Mouse (Mus musculus) midbrain, embryonic 13.5 days (tissue): ENCODE measurements around the gene Rhebl1. TPM values are rescaled to one million over a fixed set of nuclear protein-coding genes. Genes with fewer than 3 reads are reported as not detected.
A peak's percentile ranks its signal among the peaks of the same experiment; 100 is the strongest.
"Not testable (repeated sequence)": the region's sequence is repeated elsewhere in the genome, so short reads cannot be mapped to it uniquely, and the experiment has no call there.

ENCODE experiments used
- ATAC-seq: fragments of 200-750 bp; cut with Nextera tagmentation; 2 replicates; pipeline ENCODE4 v1.8.0; 2017; ENCODE audit warnings: mild to moderate bottlenecking, moderate TSS enrichment, moderate library complexity
- H3K27ac ChIP-seq: fragments of 300-500 bp; sonication (generic); 2 replicates; pipeline ENCODE4 v1.5.1; 2015; ENCODE audit warnings: inconsistent platforms, mild to moderate bottlenecking, moderate library complexity
- H3K27me3 ChIP-seq: fragments of 300-500 bp; sonication (generic); 2 replicates; pipeline ENCODE4 v1.6.1; 2015; ENCODE audit warnings: mild to moderate bottlenecking, inconsistent platforms
- H3K36me3 ChIP-seq: fragments of 300-500 bp; sonication (generic); 2 replicates; pipeline ENCODE4 v1.6.1; 2015; ENCODE audit warnings: mild to moderate bottlenecking, inconsistent platforms
- H3K4me1 ChIP-seq: fragments of 300-500 bp; sonication (generic); replicated peaks from 2 replicates; pipeline ENCODE4 v1.6.1; 2015; ENCODE audit warnings: inconsistent platforms
- H3K4me2 ChIP-seq: fragments of 300-500 bp; sonication (generic); replicated peaks from 2 replicates; pipeline ENCODE4 v1.6.1; 2015; ENCODE audit warnings: moderate library complexity, mild to moderate bottlenecking, inconsistent platforms
- H3K4me3 ChIP-seq: fragments of 300-500 bp; sonication (generic); replicated peaks from 2 replicates; pipeline ENCODE4 v1.5.1; 2015; ENCODE audit warnings: mild to moderate bottlenecking, inconsistent platforms
- H3K9ac ChIP-seq: fragments of 300-500 bp; sonication (generic); replicated peaks from 2 replicates; pipeline ENCODE4 v1.6.1; 2015; ENCODE audit warnings: mild to moderate bottlenecking, inconsistent platforms
- H3K9me3 ChIP-seq: fragments of 300-500 bp; sonication (generic); 2 replicates; pipeline ENCODE4 v1.6.1; 2016; ENCODE audit warnings: mild to moderate bottlenecking, inconsistent platforms
- WGBS: fragments of 180-500 bp; shearing (Covaris S2); methylation state at CpG from one replicate; pipeline ENCODE4 v1.1.7; 2015; 5-methylcytosine and 5-hydroxymethylcytosine counted together
- polyA plus RNA-seq: library from polyadenylated mRNA; unstranded; fragments of >200 nt; fragmentation: Nextera tagmentation; extraction: Ambion mirVana; gene quantifications from 2 replicates; pipeline ENCODE4 v1.2.1, GENCODE M21; 2015

Gene Rhebl1
- polyA plus RNA-seq, 1 experiment from 2014 or later: 33.9 TPM

DNA sequence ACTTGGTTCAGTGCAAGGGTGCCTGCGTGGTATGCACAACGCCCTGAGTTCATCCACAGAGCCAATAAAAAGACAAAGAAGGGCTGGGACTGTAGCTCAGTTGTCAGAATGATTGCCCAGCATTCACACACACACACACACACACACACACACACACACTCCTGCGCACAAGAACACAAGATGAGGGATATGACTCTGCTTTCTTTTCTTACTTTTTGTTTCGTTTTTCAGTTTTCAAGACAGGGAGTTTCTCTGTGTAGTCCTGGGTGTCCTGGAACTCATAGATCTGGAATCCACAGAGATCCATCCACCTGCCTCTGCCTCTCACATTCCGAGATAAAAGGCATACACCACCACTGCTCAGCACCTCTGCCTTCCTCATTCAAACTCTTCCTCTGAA lies 33.2 kb upstream of the Rhebl1 start:
- no peak overlapping the region for H3K9ac ChIP-seq
- peaks cover 8% of the 10 kb centered on the region for H3K36me3 ChIP-seq
- H3K27ac ChIP-seq: no peak overlapping the region
- 84% methylated on average over 5 of the region's 5 CpGs for WGBS
- H3K9me3 ChIP-seq: no peaks in the 10 kb centered on the region
- ATAC-seq: no peak
- peaks cover 13% of the 10 kb centered on the region for H3K4me1 ChIP-seq
- H3K4me2 ChIP-seq: no peak overlapping the region
- H3K4me3 ChIP-seq: no peak overlapping the region
- no peaks in the 10 kb centered on the region for H3K27me3 ChIP-seq

DNA sequence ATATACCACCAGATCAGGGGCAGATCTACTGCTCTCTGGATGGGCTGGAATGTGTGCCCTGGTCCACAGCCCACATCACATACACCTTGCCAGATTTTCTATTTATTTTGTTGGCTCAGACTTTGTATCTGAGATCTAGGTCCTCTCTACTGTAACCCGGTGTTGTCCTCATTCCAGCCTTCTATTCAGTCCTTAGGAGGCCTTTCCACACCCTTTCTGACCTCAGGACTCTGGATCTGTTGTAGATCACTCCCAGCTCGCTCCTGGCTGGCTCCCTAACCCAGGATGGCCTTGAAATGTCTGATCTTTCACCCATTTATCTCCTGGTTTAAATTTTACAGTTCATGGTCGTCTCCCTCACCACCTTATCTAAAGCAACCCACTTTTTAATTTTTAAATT lies 30.3 kb upstream of the Rhebl1 start:
- Histone ChIP-seq H3K27ac (no peak overlapping the region), H3K4me3 (no peak overlapping the region), H3K36me3 (peaks cover 7% of the 10 kb centered on the region; the same call in 1 of the 2 replicates), H3K9ac (no peak overlapping the region), H3K4me1 (peaks cover 6% of the 10 kb centered on the region), H3K4me2 (no peak overlapping the region), H3K27me3 (no peaks in the 10 kb centered on the region), H3K9me3 (no peaks in the 10 kb centered on the region)
- 82% methylated on average over 3 of the region's 3 CpGs for WGBS
- ATAC-seq: no peak

DNA sequence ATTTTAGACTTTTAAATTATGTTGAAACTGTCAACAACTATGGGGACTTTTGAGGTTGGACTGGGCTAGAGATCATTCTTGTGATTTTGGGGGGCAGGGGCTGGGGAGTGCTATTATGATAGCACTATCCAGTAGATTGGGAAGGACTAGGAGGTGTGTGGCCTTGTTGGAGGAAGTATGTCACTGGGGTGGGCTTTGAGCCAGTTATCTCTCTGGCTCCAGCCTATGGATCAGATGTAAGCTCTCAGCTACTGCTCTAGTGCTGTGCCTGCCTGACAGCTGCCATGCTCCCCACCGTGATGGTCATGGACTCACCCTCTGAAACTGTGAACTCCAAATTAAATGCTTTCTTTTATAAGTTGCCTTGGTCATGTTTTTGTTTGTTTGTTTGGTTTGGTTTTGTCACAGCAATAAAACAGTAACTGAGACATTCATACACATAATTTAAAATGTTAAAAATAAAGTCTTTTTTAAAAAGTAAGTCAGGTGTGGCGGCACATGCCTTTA lies 28.7 kb upstream of the Rhebl1 start:
- no peak overlapping the region for H3K4me3 ChIP-seq

DNA sequence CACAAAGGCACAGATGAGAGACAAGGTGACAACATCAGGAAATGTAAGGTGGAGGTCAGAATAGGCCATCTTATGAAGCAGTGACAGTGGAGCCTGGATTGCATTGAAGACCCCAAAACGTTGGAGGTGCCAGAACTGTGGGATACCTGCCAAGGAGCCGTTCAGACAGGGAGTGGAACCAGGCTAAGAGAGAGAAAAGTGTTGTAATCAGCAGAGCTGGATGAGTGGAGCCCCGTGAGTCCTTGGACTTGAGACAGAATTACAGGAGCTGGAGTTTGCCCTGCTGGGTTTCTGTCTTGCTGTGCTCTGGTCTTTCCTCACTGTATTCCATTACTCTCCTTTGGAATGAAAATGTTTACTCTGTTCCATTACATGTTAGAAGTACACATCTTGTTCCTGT lies 28.2 kb upstream of the Rhebl1 start:
- H3K9me3 ChIP-seq: no peaks in the 10 kb centered on the region
- no peak overlapping the region for H3K27ac ChIP-seq
- no peak overlapping the region for H3K9ac ChIP-seq
- peaks cover 7% of the 10 kb centered on the region; the same call in 1 of the 2 replicates for H3K36me3 ChIP-seq
- no peak overlapping the region for H3K4me3 ChIP-seq
- H3K4me1 ChIP-seq: peaks cover 11% of the 10 kb centered on the region
- 71% methylated on average over 3 of the region's 3 CpGs for WGBS
- no peaks in the 10 kb centered on the region for H3K27me3 ChIP-seq
- no peak overlapping the region for H3K4me2 ChIP-seq
- no peak for ATAC-seq

More for the DNA sequence above, 28.7 kb upstream of the Rhebl1 start:
- H3K36me3 ChIP-seq: peaks cover 7% of the 10 kb centered on the region; the same call in 1 of the 2 replicates
- H3K4me1 ChIP-seq: peaks cover 11% of the 10 kb centered on the region
- H3K9me3 ChIP-seq: no peaks in the 10 kb centered on the region
- no peak for ATAC-seq
- 93% methylated on average over 2 of the region's 2 CpGs for WGBS
- H3K9ac ChIP-seq: no peak overlapping the region
- no peak overlapping the region for H3K4me2 ChIP-seq
- no peak overlapping the region for H3K27ac ChIP-seq
- no peaks in the 10 kb centered on the region for H3K27me3 ChIP-seq

DNA sequence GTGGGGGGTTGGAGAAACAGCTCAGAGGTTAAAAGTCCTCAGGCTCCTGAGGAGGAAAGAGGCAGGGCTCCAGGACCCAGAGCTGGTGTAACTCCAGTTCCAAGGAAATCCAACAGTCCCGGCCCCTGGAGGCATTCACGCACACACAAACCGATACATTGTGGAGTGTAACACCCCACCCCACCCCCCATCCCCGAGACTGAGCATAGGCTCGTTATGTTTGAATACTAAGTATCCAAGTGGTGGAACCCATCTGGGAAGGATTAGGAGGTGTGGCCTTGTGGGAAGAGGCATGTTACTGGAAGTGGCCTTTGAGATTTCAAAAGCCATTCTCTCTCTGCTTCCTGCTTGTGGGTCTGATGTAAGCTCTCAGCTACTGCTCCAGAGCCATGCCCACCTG lies 27.2 kb upstream of the Rhebl1 start:
- 79% methylated on average over 5 of the region's 5 CpGs for WGBS
- no peaks in the 10 kb centered on the region for H3K9me3 ChIP-seq
- no peak overlapping the region for H3K4me3 ChIP-seq

DNA sequence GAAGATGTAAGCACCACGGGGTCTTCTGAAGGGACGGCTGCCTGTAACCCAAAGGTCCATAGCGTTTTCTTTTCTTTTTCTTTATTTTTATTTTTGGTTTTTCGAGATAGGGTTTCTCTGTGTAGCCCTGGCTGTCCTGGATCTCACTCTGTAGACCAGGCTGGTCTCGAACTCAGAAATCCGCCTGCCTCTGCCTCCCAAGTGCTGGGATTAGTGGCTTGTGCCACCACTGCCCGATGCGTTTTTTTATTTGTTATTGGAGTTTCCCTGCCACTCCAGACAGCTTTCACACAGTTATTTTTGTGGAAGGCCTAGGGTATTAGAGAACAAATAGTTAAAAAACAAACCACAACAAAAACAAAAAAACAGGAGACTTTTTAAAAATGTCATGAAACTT lies 24.2 kb upstream of the Rhebl1 start:
- Histone ChIP-seq H3K9ac (peak overlapping the region; percentile 57), H3K4me2 (peak overlapping the region; percentile 72), H3K4me3 (peak overlapping the region; percentile 88), H3K36me3 (peaks cover 18% of the 10 kb centered on the region), H3K4me1 (peaks cover 33% of the 10 kb centered on the region), H3K27ac (peak overlapping the region; percentile 97)
- not testable (repeated sequence) for H3K27me3 ChIP-seq, ATAC-seq, H3K9me3 ChIP-seq
- 31% methylated on average over 8 of the region's 8 CpGs for WGBS

More for the DNA sequence above, 27.2 kb upstream of the Rhebl1 start:
- no peak for ATAC-seq
- H3K4me1 ChIP-seq: peaks cover 15% of the 10 kb centered on the region
- H3K4me2 ChIP-seq: no peak overlapping the region
- H3K27ac ChIP-seq: no peak overlapping the region
- peaks cover 7% of the 10 kb centered on the region; the same call in 1 of the 2 replicates for H3K36me3 ChIP-seq
- no peaks in the 10 kb centered on the region for H3K27me3 ChIP-seq
- H3K9ac ChIP-seq: no peak overlapping the region

DNA sequence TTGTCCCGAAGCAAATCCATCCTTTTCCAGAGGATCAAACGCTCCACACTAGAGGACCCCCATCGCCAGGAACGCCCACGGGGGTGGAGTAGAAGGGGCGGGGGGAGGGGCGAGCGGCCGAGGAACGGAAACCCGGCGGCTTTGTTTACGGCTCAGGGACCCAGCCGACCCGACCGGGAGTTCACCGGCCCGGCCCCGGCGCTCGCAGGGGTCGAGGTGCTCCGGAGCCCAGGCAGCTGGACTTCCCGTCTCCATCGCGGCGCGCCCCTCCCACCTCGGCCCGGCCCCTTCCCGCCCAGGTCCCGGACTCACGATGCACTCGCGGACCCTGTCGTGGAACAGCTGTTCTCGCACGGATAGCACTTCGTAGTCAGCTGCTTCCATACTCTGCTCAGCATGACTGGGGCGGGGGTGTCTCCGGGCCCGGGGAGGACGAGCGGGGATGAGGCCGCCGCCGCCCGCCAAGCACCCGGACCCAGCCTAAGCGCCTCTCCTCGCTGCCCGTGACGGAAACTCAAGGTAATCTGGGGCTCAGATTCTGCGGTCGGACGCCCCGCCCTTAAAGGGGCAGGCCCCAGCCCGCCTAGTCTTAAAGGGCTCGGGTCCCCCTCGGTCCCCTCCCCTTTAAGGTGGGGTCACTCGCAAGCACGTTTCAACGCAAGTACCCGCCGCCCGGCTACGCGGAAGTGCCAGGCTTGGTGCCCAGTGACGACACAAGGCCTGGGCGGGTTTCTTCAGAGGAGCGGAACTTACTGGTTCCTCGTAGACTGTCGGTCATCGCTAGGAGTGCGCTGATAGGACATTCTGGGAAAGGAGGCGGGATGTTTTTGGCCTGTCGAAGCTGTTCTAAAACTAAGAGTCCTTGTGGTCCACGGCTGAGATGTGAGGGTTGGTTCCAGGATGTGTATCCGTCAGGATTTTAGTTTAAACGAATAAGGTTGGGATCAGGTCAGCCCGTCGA lies 23.5 kb upstream of the Rhebl1 start, which contains the start of gene Lmbr1l:
Gene Lmbr1l (minus strand): TSS at position 694 of the 961 bp plus-strand sequence.
- H3K27ac ChIP-seq: peak within 1 kb of the TSS; percentile 97
- H3K27me3 ChIP-seq: no peaks in the 10 kb centered on the region
- no peaks in the 10 kb centered on the region for H3K9me3 ChIP-seq
- H3K4me3 ChIP-seq: peak within 1 kb of the TSS; percentile 88
- H3K4me2 ChIP-seq: peak within 1 kb of the TSS; percentile 72
- ATAC-seq: peak; percentile 99
- H3K4me1 ChIP-seq: peaks cover 33% of the 10 kb centered on the region
- H3K9ac ChIP-seq: peak within 1 kb of the TSS; percentile 87
- peaks cover 25% of the 10 kb centered on the region for H3K36me3 ChIP-seq
- WGBS: 0% methylated on average over 82 of the region's 82 CpGs

DNA sequence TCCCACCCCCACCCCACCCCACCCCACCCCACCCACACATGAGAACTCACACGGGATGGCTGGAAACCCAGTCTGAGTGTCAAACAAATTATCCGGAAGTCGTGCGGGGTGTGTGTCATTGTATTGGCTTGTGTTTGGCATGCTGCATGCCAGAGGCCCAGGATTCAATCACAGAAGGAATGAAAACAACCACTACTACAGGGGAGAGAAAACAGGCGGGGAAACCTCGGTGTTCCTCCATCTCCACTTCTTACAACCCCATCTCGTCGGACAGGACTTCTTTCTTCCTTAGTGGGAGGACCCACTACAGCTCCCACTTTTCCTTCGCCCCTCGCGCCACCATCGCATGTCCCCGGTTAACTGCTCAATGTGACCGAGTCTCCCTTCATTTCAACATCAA lies 22.8 kb upstream of the Rhebl1 start:
- H3K9me3 ChIP-seq: no peaks in the 10 kb centered on the region
- peak overlapping the region; percentile 97 for H3K27ac ChIP-seq
- H3K4me3 ChIP-seq: peak overlapping the region; percentile 88
- peak overlapping the region; percentile 72 for H3K4me2 ChIP-seq
- H3K27me3 ChIP-seq: no peaks in the 10 kb centered on the region
- peaks cover 33% of the 10 kb centered on the region for H3K4me1 ChIP-seq
- no peak for ATAC-seq
- H3K36me3 ChIP-seq: peaks cover 32% of the 10 kb centered on the region
- peak overlapping the region; percentile 87 for H3K9ac ChIP-seq
- under 1% methylated on average over 14 of the region's 14 CpGs for WGBS

DNA sequence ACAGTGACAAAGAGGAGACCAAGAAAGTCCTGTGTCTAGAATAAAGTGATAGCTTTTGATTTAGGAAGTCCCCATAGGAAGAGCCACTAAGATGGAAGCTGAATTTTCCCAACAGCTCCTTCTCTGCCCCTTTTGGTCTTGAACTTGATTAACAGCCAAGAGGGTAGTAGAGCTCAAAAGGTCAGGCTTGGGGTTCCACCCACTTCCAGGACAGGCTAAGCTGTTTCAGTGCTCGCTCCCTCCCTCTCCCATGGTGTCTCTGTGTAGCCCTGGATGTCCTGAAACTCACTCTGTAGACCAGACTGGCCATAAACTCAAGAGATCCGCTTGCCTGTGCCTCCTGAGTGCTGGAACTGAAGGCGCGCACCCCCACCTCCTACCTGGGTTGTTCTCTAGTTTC lies 21.7 kb upstream of the Rhebl1 start:
- Histone ChIP-seq H3K27ac (no peak overlapping the region), H3K4me3 (peak overlapping the region; percentile 88), H3K27me3 (no peaks in the 10 kb centered on the region), H3K9ac (peak overlapping the region; percentile 87), H3K4me2 (peak overlapping the region; percentile 72), H3K4me1 (peaks cover 33% of the 10 kb centered on the region), H3K36me3 (peaks cover 37% of the 10 kb centered on the region), H3K9me3 (no peaks in the 10 kb centered on the region)
- ATAC-seq: no peak
- 92% methylated on average over 4 of the region's 4 CpGs for WGBS

DNA sequence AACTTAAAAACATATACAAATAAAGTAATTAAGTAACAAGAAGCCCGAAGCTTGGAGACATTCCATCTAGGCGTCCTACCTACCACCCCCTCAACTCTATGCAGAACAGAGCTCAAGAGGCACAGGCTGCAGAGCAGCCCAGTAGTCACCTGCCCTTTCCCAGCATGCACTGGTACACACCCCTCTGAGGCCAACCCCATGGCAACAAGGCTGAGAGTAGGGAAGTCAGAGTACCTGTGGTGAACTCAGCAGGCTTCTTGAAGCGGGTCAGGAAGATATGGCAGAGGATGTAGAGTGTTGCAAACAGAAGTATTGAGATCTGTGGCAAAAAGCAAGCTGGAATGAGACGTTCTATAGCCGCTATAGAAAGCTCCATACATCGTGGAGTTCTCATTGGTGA lies 20.6 kb upstream of the Rhebl1 start:
- Histone ChIP-seq H3K4me3 (no peak overlapping the region), H3K36me3 (peaks cover 47% of the 10 kb centered on the region), H3K9me3 (no peaks in the 10 kb centered on the region), H3K27ac (no peak overlapping the region), H3K9ac (no peak overlapping the region), H3K4me2 (0 out of 2 replicates have a peak overlapping the region, but pooled peaks have one; percentile 72), H3K27me3 (no peaks in the 10 kb centered on the region), H3K4me1 (peaks cover 33% of the 10 kb centered on the region)
- WGBS: 95% methylated on average over 6 of the region's 6 CpGs
- ATAC-seq: no peak

DNA sequence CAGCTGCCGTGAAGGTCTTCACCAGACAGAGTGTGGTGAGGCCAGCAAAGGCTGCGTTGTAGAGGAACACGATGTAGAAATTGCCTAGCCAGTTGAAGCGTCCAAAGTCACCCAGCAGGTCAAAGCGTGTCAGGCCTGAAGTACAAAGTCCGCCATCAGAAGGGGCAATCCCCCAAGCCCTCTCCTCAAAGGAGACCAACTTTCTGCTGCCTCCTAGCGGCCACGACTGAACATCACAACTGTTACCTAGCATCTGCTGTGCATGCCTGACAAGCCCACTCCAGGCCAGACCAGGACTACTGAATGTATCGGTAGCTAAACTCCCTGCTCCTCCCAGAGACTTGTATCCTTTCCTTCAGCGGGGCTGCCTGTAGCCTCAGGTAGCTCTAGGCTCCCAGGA lies 10.4 kb upstream of the Rhebl1 start:
- ATAC-seq: no peak
- H3K4me1 ChIP-seq: no peaks in the 10 kb centered on the region
- no peak overlapping the region for H3K27ac ChIP-seq
- no peak overlapping the region for H3K4me2 ChIP-seq
- H3K27me3 ChIP-seq: peaks cover 10% of the 10 kb centered on the region
- H3K36me3 ChIP-seq: peaks cover 72% of the 10 kb centered on the region
- H3K9me3 ChIP-seq: no peaks in the 10 kb centered on the region
- no peak overlapping the region for H3K9ac ChIP-seq
- H3K4me3 ChIP-seq: no peak overlapping the region
- 24% methylated on average over 10 of the region's 10 CpGs for WGBS

DNA sequence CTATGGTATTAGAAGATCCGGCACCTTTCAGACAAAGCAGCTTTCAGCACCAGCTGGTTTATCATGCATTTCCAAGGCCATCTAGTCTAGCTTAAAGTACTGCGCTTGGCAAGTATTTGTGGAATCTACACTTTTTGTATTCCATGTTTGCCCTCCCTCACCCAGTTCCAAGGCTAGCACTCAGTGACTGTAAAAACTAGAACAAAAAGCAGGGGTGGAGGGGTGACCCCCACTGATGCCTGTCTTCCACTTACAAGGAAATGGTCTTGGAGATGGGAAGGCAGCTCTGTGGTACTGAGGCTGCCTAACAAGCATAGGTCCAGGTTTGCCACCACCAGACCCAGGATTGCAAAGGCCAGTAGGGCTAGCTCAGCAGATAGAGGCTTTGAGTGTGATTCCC lies 8.3 kb upstream of the Rhebl1 start:
- 87% methylated on average over 2 of the region's 2 CpGs for WGBS
- H3K36me3 ChIP-seq: peaks cover 51% of the 10 kb centered on the region

More for the DNA sequence above, 8.3 kb upstream of the Rhebl1 start:
- H3K9me3 ChIP-seq: no peaks in the 10 kb centered on the region
- peaks cover 11% of the 10 kb centered on the region for H3K4me1 ChIP-seq
- H3K27me3 ChIP-seq: peaks cover 31% of the 10 kb centered on the region
- no peak for ATAC-seq
- H3K4me3 ChIP-seq: no peak overlapping the region
- no peak overlapping the region for H3K9ac ChIP-seq
- no peak overlapping the region for H3K27ac ChIP-seq
- no peak overlapping the region for H3K4me2 ChIP-seq
